Mouse (Mus musculus) right cerebral cortex, postnatal 25 days (tissue): ENCODE measurements around the gene Oxtr.

ENCODE experiments used
- DNase-seq: peaks from one replicate; pipeline ENCODE4 v3.0.0; 2022

The Oxtr gene

GRCm38 (mm10) chr6:112487993-112488392 lies 1.8 kb downstream of the Oxtr start:
- DNase-seq: no peak

- peak; percentile 29 for DNase-seq
Measured at GRCm38 (mm10) chr6:112484316-112484715, 5.4 kb downstream of the Oxtr start.

GRCm38 (mm10) chr6:112479861-112480260 lies 9.9 kb downstream of the Oxtr start:
- DNase-seq: no peak

- no peak for DNase-seq
Measured at GRCm38 (mm10) chr6:112471644-112472043, 18.1 kb downstream of the Oxtr start.

GRCm38 (mm10) chr6:112466001-112466400 lies 23.7 kb downstream of the Oxtr start:
- no peak for DNase-seq

GRCm38 (mm10) chr6:112465441-112465840 lies 24.3 kb downstream of the Oxtr start:
- DNase-seq: no peak

- DNase-seq: no peak
Measured at GRCm38 (mm10) chr6:112463331-112463730, 26.4 kb downstream of the Oxtr start.

- DNase-seq: no peak
Measured at GRCm38 (mm10) chr6:112461459-112461858, 28.3 kb downstream of the Oxtr start.

- no peak for DNase-seq
Measured at GRCm38 (mm10) chr6:112459341-112459749, 30.4 kb downstream of the Oxtr start, which contains the start of gene Cav3. Cav3 (plus strand) TSS chr6:112459505.

GRCm38 (mm10) chr6:112445675-112446074 lies 44.1 kb downstream of the Oxtr start:
- DNase-seq: no peak

- no peak for DNase-seq
Measured at GRCm38 (mm10) chr6:112426018-112426732, 63.6 kb downstream of the Oxtr start.

- DNase-seq: peak; percentile 28
Measured at GRCm38 (mm10) chr6:112423746-112424501, 65.8 kb downstream of the Oxtr start.
